Mouse (Mus musculus) c-Kit-positive CD71-negative TER-119-negative erythroid progenitor cells, embryonic 14.5 days (primary cell): ENCODE measurements around the gene Nudt22.
A peak's percentile ranks its signal among the peaks of the same experiment; 100 is the strongest.

Experiments
- DNase-seq: peaks from one replicate; pipeline ENCODE4 v3.0.0-alpha.2; 2013; ENCODE audit warnings: low read depth

The Nudt22 gene

DNA sequence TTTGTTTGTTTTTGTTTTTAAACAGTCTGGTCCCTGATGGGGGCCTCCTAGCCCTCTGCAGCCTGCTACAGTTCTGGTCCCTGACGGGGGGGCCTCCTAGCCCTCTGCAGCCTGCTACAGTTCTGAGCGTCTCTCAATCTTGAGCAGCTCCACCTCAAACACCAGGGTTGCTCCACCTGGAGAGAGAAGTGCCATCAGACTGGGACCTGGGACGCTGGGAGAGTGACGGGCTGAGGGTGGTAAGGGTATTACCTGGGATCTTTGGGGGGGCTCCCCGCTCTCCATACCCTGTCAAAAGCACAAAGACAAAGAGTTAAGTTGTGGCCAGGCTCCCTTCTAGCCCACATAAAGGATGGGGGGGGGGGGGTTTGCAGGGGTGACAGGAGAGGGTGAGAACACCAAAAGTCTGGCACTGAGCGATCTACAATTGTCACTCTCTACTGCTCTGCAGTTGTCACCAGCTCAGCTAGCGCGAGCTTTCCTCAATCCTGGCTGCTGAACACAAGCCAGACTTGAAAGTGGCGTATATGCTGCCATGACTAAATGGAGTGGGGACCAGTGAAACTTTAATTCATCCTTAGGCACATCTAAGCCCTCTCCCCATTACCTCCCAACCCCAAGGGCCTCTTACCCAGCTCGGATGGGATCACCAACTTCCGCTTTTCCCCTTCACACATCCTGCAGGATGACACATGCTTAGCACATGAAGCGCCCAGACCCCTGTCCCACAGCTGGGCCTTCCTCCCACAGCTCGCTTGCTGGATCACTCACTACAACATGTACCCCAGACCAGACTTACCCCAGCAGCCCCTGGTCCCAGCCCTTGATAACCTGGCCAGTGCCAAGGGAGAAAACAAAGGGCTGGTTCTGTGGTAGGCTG is 17.9 kb downstream of the Nudt22 start:
- DNase-seq, result no peak

DNA sequence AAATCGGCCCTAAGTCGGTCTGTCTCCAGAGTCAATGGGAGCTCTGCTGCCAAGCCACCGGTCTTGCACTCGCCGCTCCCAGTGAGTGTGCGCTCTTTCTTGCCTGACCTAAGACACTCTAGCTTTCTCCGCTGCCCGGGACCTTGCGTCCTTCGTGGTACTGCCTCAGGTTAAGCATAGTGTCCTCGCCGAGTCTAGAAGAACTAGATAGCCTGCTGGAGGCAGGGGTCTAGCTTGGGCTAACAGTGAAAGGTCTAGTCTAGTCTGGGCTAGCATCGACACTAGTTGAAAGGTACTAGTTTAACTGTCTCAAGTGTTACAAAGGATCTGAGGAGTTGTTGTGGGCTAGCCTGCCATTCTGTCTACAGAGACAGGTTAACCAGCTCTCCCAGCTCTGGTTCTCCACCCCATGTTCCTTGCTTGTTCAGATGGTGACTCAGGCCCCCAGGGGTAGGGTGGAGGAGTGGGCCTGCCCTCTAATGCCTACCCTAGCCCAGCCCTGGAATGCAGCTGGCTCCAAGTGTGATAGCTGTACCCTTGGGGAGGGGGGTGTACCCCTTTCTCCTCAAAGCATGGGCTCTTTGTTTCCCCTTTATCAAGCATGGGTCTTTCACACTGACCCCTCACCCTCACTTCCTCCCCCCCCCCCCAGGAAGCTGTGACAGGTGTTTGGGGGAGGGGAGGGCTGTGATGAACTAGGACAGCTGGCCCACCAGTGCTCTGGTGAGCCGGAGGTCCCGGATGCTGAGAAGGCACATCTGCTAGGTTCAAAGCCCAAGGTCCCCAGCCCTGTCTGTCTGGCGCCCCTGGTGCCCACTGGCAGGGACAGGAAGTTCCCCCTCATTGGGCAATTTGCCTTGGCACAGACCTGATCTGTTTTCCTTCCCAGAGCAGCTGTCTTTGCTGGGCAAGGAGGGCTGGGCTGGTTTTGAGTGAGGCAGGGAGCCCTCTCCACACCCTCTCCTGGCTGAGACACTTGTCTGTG is 20.1 kb downstream of the Nudt22 start, which contains the start of gene Plcb3:
Gene Plcb3 (minus strand): TSS at position 934 of the 985 bp plus-strand sequence.
- DNase-seq, result no peak

DNA sequence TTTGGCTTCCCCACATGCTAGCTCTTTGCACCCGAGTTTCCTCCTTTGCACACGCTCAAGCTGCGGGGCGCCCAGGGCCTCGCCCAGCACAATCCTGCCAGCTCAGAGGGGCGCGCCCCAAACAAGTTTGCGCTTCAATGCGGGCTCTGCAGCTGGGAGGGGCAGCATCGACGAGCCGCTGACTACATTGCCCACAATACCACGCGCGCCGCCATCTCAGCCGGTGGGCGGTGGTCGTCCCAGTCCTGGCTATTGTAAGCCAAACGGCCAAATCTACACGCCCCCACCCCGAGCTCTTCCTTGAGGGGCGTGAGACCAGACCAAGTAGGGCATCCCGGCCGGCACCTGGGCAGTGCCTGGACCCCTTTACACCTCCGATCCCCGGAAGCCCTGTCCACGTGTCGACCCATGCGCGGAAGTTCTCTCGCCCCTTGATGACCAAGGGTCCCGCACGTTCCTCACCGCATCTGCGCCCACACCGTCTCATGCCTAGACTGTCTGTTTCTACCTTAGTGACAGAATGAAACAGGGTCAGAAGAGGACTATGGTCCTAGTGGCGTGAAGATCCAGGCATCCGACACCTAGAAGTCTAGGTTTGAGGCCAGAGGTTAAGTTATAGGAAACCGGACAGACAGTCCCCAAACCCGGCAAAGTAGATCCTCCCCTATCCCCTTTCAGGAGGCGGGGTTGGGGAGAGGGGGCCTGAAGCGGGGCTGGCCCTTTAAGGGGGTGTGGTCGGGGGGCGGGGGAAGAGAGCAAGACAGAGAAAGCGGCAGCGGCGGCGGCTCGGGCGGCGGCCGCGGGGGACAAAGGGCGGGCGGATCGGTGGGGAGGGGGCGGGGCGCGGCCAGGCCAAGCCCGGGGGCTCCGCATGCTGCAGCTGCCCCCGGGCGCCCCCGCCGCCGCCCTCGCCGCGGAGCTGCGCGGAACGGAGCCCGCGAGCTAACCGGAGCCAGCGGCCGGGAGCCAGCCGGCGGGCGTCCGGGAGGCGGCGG is 21.4 kb downstream of the Nudt22 start, which contains the start of gene Ppp1r14b:
Gene Ppp1r14b (plus strand): TSS at position 758 of the 995 bp plus-strand sequence.
- DNase-seq, result peak; percentile 84

DNA sequence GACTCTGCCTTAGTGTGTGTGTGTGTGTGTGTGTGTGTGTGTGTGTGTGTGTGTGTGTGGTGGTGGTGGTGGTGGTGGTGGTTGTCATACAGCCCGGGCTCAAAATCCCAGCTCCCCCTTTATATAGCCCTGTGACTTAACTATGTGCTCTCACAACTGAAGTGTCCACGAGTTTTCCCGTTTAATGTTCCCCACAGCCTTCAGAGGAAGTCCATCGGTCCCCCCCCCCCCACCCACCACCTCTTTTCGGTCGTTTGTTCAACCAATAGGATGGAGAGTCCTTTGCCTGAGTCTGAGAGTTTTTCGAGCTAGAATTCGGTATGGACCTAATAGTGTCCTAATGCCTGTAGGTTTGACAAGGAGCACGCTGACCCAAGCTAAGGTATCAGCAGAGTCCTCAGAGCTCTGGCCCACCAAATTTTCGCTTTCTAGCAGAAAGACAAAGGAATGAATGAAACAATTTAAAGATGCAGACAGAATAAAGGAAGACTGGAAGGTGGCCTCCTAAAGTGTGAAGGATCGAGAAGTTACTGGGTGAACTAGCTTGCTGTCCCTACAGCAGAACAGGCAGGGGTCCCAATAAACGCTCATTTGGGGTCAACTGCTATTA is 22.2 kb downstream of the Nudt22 start:
- no peak for DNase-seq

DNA sequence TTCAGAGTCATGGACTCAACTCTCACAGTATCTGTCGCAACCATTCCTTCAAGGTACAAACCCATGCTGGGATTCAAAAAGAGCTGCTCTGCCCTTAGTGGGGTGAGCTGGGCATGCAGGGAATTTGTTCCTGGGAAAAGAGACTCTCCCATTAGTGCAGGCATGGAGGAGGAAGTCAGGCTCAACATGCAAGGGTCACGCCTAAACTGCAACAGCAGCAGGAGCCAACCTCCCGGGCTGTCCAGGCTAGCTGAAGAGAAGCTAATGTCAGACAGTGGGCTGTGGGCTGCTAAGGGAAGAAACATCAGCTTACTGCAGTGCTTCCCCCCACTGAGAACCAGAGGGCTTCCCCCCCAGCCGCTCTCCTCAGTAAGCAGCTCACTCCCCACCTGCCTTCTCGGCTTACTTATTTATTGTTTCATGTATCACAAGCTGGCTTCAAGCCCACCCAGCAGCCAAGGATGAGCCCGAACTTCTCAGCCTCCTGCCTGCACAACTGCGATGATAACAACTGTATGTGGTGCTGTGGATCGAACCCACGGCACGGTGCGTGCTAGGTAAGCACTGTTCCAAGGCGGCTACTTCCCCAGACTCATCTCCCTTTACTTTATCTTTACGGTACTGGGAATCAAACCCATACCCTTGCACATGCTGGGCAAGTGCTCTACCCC is 23.5 kb downstream of the Nudt22 start:
- DNase-seq, result no peak

DNA sequence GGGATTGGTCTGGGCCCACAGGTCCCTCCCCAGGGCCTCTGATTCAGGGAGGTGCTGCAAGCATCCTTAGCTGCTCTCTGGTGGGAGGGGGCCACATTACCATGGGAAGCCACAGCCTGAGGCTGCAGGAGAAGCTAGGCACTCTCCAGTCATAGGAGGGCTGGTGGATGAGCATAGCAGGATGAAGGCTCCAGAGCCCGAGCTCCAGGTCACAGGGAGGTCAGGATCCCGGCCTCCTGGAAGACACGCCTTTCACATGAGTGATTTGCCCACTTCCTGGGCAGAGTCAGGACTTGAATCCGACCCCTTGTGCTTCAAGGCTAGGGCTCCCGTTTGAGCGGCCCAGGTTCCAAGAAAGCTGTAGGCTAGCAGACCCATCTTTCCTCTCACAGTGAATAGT is 24.3 kb downstream of the Nudt22 start:
- no peak for DNase-seq

DNA sequence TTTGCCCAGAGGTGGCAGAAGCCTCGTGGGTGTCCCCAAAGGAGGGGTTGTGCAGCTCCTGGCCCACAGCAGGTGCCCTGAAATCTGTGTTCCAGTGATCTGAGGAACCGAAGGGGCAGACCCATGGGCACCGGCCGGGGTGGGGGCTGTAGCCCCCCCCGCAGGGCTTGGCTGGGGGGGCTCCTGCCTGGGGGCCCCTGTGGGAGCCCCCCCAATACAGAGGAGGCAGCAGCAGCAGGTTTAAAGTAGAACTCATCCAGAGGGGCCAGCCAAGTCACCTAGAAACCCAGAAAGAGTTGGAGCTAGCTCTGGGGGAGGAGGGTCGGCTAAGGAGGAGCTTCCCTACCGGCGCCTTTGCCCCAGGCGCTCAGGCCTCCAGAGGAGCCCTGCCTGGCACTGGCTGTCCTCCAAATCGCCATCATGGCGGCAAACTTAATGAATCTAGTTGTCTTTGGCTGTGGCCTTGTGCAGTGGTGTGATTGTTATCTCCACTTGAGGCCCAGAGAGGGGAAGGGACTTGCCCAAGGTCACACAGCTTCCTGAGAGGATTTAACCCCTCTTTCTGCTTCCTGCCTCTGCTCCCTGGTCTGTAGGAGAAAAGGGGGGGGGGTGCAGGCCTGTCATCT is 25.3 kb downstream of the Nudt22 start:
- no peak for DNase-seq

DNA sequence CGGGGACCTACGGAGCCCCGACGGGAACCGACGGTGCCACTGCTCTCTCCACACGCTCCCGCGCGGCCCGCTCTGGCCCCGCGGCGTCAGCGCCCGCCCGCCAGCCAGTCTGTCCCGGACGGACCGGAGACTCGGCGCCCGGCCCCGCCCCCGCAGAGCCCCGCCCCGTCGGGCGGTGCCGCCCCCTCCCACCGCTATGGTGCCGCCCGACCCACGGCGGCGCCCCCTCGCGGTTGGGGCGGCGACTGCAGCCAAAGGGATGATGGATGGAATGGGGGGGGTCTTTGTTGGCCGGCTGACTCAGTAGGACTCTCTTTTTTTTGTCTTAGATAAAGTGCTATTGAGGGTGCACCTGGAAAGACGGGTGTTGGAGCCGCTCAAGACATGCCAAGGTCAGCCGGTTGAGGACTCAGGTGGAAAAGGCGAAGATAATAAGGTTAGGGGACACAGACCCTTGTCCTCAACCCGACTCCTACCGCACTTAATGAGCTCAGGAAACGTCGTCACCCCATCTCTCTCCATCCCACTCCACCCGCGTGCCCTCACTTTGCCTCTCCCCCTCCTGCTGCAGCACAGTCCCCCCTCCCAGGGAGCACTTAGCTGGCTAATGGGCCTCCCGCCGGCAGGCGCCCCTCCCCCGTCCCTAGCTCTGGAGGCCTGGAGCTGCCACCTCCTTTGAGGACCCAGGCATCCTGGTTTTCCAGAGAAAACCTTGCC is 26.1 kb downstream of the Nudt22 start:
- DNase-seq, result no peak

DNA sequence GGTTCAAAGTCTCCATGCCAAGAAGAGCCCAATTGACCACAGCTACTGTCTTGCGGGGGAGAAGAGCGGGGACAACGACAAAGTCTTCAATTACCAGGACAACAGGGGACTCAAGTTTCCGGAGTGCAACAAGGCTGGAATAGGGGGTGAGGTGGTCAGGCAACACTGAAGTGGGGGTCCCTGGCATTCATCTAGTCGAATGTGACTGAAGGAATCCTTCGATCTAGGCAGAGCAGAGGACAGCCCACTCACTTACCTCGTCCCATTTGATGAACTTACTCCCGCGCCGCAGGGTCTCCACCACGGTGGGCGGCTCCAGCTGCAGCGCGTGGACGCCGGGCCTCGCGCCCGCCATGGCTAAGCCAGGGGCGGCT is 26.6 kb downstream of the Nudt22 start:
- DNase-seq, result no peak

DNA sequence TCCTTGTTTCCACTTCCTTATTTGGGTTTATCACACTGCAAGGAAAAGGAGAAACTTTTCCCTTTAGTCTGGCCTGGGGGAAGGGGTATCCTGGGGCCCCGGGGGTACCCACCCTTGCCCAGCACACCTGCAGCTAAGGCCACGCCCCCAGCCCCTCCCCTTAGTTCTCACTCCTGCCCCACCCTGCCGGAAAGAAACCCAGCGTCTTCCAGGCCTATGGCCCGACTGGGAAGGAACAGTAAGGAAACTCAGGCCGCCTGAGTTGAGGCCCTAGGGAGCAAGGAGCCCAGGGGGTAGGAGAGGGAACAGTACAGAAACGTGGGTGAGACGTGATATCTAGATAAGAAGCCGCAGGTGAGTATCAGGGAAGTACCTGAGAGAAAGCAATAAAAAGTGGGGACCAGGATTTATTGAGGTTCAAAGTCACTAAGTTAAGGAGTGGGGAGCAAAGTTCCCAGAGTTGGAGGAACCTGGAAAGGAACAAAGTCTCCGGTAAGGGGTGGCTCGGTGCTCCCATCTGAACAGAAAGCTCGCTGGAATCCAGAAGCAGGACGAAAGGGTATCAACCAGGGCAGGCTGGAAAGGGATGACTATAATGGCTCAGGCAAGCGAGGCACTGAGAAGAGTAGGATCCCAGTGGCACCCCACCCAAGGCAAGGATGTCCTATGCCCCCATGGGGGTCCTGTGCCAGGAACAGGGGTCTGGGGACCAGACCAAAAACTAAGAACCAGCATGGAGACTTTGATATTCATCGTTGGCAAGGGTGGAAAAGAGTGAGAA is 27.2 kb downstream of the Nudt22 start:
- no peak for DNase-seq

DNA sequence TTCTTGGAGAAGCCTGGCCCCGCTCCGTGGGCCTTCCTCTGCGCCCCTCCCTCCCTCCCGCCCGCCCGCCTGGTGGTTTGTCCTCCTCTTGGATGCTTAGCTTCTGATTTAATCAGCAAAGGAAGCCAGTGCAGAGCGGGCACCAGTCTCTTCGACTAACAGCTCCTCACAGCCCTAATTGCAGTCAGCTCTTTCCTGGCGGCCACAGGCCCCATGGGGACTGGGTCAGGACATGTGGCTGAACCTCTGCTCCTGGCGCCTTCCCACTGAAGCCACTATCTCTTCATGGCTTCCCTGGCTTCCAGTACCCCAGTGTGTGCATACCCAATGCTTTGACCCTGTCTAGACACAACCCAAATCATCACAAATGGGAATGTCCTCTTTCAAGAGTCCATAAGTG is 39.5 kb downstream of the Nudt22 start:
- no peak for DNase-seq

DNA sequence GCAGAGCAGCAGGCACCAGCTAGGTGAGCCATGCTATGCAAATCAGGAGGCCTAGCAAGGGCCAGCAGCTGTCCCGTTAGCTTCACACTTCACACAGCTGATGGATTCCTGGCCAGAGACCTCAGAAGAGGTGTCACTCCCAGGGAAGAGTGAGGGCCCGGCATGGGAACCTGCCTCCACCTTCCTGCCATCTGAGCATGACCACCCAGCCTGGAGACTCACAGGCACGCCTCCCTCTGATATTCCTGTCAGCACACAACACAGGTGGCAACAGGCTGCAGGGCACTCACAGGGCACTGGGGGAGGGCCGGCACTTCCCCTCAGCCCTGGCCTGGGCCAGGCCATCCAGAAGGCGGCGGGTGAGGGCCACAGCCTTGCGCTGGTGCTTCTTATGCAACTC is 40.5 kb downstream of the Nudt22 start:
- no peak for DNase-seq

DNA sequence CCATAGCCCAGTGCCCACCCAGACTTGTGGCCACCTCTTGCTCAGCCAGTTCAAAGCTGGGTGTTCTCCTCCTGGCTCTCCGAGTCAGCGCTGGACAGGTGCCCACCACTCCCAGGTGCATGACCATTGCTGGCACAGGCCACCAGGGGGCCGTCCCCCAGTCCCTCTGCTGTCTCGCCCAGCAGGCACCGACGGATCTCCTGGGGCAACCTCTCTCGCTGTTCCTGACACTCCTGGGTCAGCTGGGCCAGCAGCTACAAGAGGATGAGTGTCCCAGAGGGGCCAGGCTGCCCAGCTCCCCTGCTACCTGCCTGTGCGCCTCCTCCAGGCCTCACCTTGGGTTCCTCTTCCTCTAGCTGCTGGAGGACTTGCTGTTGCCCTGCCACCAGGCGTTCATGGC is 41.9 kb downstream of the Nudt22 start:
- no peak for DNase-seq

DNA sequence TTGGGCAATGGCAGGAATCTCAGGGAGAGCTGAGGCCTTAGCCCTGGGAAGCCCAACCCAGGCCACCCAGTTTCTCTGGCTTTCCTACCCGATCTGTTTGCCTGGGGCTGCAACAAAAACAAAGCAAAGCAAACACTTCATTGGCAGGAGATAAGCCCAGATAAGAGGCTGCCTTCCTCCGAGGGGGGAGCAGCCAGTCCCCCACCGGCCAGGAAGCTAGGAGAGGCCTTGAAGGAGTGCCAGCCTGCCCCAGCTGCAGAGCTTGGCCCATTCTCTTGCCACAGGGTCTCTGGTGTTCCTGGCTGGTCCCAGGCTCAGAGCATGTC is 43.2 kb downstream of the Nudt22 start:
- DNase-seq, result no peak

DNA sequence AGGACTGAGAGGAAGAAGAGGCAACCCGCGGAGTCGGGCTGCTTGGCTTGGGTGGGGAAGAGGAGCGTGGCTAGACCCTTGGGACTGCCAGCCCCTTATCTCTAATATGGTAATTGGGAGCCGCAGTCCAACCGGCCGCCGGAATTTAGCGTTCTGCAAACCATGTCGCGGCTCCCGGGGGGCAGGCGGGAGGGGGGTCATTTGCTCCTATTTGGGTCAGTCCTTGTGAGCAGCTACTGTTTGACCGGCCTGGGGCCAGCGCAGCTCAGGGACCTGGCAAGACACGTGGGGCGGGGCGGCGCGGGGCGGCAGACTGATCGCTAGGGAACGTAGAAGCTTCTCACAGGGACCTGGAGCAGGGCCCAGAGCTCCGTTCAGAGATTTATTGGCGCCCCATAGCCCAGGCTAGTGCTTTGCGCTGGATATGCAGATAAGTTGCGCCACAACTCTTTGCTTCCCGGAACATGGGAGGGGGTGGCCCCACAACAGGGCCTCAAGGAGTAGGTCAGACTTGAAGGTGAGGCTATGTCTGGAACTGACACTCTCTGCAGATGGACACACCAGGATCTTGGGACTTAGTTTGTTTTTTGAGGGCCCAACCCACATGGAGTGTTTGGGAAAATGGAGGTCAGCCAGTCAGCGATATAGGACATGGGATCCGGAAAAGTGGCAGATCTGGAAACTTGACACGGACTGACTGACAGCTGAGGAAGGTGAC is 43.8 kb downstream of the Nudt22 start:
- no peak for DNase-seq

DNA sequence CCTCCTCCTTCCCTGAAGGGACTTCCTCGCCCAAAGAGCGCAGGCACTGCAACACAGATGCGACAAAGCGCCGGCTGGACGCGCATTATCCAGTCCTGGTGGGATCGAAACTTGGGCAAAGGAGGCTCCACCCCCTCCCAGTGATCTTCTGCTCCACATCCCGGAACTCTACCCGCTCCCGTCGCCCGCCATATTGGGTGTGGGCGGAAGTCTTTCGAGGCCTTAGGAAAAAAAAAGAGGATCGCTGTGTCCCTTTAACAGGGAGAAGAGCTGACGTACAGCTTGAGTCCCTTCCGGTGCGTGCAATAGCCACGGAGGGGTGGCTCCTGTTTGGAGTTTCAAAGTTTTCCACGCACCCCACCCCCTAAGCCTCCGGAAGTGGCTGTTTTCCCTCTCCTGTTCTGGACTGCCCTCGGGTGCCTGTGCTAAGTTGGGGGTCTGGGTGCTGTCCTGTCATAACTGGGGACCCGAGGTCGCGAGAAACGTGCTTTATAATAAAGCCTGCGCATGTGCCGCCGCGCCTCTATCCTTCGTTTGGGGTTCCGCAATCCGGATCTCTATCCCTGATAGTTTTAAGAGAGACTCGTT is 44.4 kb downstream of the Nudt22 start:
- DNase-seq, result peak; percentile 77

DNA sequence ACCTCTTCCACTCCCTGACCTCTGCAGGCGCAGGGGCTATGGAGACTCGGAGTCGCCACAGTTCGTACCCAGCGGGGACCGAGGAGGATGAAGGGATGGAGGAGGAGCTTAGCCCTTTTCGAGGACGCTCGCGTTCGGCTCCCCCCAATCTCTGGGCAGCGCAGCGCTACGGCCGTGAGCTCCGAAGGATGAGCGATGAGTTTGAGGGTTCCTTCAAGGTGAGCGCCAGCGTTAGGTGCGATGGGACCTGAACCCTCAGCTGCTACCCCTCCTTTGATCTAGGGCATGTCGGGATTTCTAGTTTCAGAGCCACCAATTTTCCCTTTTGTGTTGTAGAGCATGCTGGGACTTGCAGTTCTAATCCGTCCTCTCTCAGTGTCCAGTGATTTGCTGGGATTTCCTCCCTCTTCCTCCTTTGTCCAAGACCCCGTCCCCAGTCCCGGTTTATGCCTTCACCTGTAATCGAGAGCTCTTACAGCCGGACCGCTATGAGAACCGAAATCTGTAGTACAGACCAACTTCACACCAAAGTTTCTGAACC is 45.2 kb downstream of the Nudt22 start:
- no peak for DNase-seq
